Mouse (Mus musculus) liver, postnatal 0 days (tissue): ENCODE data around the gene Naa25. TPM values are rescaled to one million over a fixed set of nuclear protein-coding genes. Genes with fewer than 3 reads are reported as not detected.

Experiments
- ATAC-seq: fragments of 200-750 bp; cut with Nextera tagmentation; 2 replicates; pipeline ENCODE4 v1.8.0; 2017; ENCODE audit warnings: mild to moderate bottlenecking, moderate library complexity
- DNase-seq: peaks from one replicate; pipeline ENCODE4 v3.0.0-alpha.2; 2016
- H3K27ac ChIP-seq: fragments of 300-500 bp; sonication (generic); 2 replicates; pipeline ENCODE4 v1.5.1; 2014; ENCODE audit warnings: antibody characterized with exemption, moderate library complexity, mild to moderate bottlenecking, low read depth
- H3K27me3 ChIP-seq: fragments of 300-500 bp; sonication (generic); 2 replicates; pipeline ENCODE4 v1.6.1; 2014; ENCODE audit warnings: low read length, control low read depth, mixed read lengths; ENCODE audit not compliant: insufficient read depth
- H3K36me3 ChIP-seq: fragments of 300-500 bp; sonication (generic); replicated peaks from 2 replicates; pipeline ENCODE4 v1.6.1; 2014; ENCODE audit warnings: mild to moderate bottlenecking, control low read depth, low read length, moderate library complexity, mixed read lengths; ENCODE audit not compliant: insufficient read depth
- H3K4me1 ChIP-seq: fragments of 300-500 bp; sonication (generic); 2 replicates; pipeline ENCODE4 v1.6.1; 2014; ENCODE audit warnings: antibody characterized with exemption, mild to moderate bottlenecking, control low read depth; ENCODE audit not compliant: insufficient read depth
- H3K4me2 ChIP-seq: fragments of 300-500 bp; sonication (generic); 2 replicates; pipeline ENCODE4 v1.6.1; 2014; ENCODE audit warnings: low read depth, mild to moderate bottlenecking, low read length, moderate library complexity, mixed read lengths
- H3K4me3 ChIP-seq: fragments of 300-500 bp; sonication (generic); 2 replicates; pipeline ENCODE4 v1.5.1; 2014; ENCODE audit warnings: low read depth, low read length
- H3K9ac ChIP-seq: fragments of 300-500 bp; sonication (generic); replicated peaks from 2 replicates; pipeline ENCODE4 v1.6.1; 2014; ENCODE audit warnings: mild to moderate bottlenecking, moderate library complexity
- H3K9me3 ChIP-seq: fragments of 300-500 bp; sonication (generic); 2 replicates; pipeline ENCODE4 v1.6.1; 2016; ENCODE audit warnings: mild to moderate bottlenecking, control low read depth, low read length, mixed read lengths
- CTCF ChIP-seq: sonication (generic); IDR thresholded peaks from 2 replicates; pipeline ENCODE4 v1.5.1; 2016; ENCODE audit warnings: antibody characterized with exemption, low read depth
- EP300 ChIP-seq: IDR thresholded peaks from 2 replicates; pipeline ENCODE4 v1.6.1; 2016; ENCODE audit warnings: antibody characterized with exemption, low read depth, mild to moderate bottlenecking
- WGBS: fragments of 180-500 bp; shearing (Covaris S2); extraction: QIAGEN DNeasy Blood & Tissue Kit; methylation state at CpG from one replicate; pipeline ENCODE4 v1.1.7; 2014; ENCODE audit not compliant: insufficient replicate concordance; 5-methylcytosine and 5-hydroxymethylcytosine counted together
- polyA plus RNA-seq: library from polyadenylated mRNA; unstranded; fragments of >200 nt; fragmentation: Nextera tagmentation; extraction: Ambion mirVana; gene quantifications from 2 replicates; pipeline ENCODE4 v1.2.1, GENCODE M21; 2015

The Naa25 gene
- polyA plus RNA-seq, 1 experiment from 2014 or later, result 12.9 TPM

DNA sequence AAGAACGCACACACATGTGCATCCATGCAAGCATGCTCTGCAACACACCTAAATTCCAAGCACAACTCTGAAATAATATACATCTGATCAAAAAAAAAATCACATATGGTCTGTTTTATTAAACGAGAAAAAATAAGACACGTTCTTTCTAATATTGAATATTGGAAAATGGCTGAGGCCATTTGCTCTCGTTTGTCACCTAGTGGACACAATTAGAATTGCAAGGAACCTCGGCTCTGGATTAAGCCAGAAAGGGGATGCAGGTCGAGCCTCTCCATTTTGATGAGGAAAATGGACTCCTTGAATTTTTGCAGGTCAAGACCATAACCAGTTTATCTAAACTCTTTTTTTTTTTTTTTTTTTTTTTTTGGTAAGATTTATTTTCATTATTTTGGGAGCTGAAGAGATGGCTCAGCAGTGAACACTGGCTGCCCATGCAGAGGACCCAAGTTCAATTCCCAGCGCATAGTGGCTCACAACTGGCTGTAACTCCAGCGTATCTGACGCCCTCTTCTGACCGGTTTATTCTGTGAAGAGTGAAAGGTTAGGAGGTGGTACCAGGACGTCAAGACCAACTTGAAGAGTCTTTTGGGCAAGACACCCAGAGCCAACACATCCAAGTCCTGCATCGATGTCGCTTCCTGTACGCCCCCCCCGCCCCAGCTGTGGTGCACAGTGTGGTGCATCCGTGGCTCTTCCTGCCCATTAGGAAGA lies 4.9 kb upstream of the Naa25 start:
- H3K27ac ChIP-seq, result no peak overlapping the region
- H3K4me3 ChIP-seq, result no peak overlapping the region
- H3K4me2 ChIP-seq, result no peak overlapping the region
- peaks cover 8% of the 10 kb centered on the region for H3K4me1 ChIP-seq
- TF ChIP-seq EP300 (no peak), CTCF (peak; percentile 82)
- WGBS, result 53% methylated on average over 16 of the region's 16 CpGs
- no peak overlapping the region for H3K9ac ChIP-seq
- no peak for ATAC-seq
- no peaks in the 10 kb centered on the region for H3K36me3 ChIP-seq
- H3K9me3 ChIP-seq, result no peaks in the 10 kb centered on the region
- no peak for DNase-seq
- no peaks in the 10 kb centered on the region for H3K27me3 ChIP-seq

DNA sequence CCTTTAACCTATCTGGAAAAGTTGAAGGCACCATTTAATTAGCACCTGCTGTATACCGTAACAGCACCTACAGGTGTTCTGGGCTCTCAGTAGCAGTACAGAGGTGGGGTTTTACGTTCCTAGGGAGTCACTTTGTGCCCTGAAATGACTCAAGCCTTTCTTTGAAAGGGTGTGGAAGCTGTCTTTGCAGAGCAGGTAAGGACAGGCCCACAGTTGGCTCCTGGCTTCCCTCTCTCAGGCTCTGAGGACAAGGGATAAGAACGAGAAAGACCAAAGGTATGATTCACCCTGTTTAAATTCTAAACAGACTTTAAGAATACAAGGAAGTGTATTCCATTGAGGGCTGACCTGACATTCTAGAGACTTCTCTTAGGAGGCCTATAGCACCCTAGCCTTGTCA lies 4.3 kb upstream of the Naa25 start:
- H3K27me3 ChIP-seq, result no peaks in the 10 kb centered on the region
- TF ChIP-seq EP300, result no peak
- no peak for TF ChIP-seq CTCF
- no peak overlapping the region for H3K4me3 ChIP-seq
- H3K4me2 ChIP-seq, result no peak overlapping the region
- no peak for DNase-seq
- WGBS, result 72% methylated on average over 3 of the region's 3 CpGs
- H3K4me1 ChIP-seq, result peaks cover 8% of the 10 kb centered on the region
- ATAC-seq, result no peak
- H3K27ac ChIP-seq, result no peak overlapping the region
- no peak overlapping the region for H3K9ac ChIP-seq
- no peaks in the 10 kb centered on the region for H3K36me3 ChIP-seq
- no peaks in the 10 kb centered on the region for H3K9me3 ChIP-seq

DNA sequence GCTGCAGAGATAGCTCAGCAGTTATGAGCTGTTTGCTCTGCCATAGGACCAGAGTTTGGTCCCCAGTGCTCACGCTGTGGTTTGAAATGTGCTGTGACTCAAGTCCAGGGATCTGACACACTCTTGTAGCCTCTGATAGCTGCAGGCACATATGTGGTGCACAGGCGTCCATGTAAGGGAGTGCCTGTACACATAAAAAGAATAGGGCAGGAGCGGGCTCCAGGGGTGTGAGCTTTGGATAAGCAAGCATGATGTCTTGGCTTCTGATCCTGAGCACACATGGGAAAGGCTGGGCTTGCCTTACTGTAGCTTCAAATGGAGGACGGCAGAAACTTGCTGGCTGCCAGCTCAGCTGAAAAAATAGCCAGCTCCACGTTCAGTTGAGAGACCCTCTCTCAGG lies 2.1 kb upstream of the Naa25 start:
- Histone ChIP-seq H3K27ac (no peak overlapping the region), H3K9ac (no peak overlapping the region), H3K36me3 (no peaks in the 10 kb centered on the region), H3K27me3 (no peaks in the 10 kb centered on the region), H3K4me2 (no peak overlapping the region), H3K4me3 (no peak overlapping the region), H3K4me1 (peaks cover 22% of the 10 kb centered on the region), H3K9me3 (no peaks in the 10 kb centered on the region)
- DNase-seq (no peak), ATAC-seq (no peak)
- 74% methylated on average over 5 of the region's 5 CpGs for WGBS
- no peak for TF ChIP-seq CTCF

DNA sequence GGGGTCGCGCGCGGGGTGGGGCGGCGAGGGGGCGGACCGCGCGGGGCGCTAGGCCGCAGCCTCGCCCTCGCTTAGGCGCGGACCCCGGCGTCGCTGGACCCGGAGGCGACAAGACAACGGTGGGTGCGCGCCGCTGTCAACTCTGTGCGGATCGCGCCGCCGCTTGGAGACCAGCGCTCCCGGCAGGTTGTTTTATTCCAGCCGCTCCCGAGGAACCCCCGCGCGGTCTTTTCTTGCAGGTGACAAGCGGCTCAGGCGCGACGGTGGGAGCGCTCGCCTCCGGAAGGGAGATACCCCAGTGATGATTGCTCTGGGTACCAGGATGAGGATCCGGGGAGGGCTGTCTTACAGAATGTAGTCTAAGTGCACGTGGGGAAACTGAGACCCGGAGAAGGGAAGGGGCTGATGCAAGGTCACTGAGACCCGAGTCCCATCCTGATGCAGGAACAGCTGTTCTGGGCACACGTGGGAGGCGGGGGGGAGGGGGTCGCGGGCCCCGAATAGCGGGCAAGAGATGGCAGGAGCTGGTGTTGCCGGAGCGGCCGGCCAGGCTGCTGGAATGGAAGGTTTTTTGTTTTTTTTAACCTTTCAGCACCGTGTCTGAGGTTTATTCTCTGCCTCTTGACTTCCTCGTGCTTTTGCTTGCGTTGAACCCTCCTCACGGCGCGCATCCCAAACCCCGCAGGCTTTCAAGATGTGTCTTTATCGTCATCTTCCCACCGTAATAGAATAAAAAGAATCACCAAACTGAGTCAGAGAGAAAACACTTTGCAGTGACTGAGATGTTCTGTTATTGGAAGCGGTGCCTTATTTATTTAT lies 619 bp downstream of the Naa25 start:
- Histone ChIP-seq H3K4me1 (peaks cover 36% of the 10 kb centered on the region), H3K9ac (peak overlapping the region; percentile 91), H3K36me3 (no peaks in the 10 kb centered on the region; the same call in 1 of the 2 replicates), H3K27ac (peak overlapping the region; percentile 91), H3K4me2 (peak overlapping the region; percentile 99), H3K9me3 (no peaks in the 10 kb centered on the region), H3K4me3 (peak overlapping the region; percentile 97), H3K27me3 (no peaks in the 10 kb centered on the region)
- under 1% methylated on average over 64 of the region's 67 CpGs for WGBS
- no peak for TF ChIP-seq EP300
- TF ChIP-seq CTCF, result no peak
- DNase-seq (peak; percentile 57), ATAC-seq (peak; percentile 67)

DNA sequence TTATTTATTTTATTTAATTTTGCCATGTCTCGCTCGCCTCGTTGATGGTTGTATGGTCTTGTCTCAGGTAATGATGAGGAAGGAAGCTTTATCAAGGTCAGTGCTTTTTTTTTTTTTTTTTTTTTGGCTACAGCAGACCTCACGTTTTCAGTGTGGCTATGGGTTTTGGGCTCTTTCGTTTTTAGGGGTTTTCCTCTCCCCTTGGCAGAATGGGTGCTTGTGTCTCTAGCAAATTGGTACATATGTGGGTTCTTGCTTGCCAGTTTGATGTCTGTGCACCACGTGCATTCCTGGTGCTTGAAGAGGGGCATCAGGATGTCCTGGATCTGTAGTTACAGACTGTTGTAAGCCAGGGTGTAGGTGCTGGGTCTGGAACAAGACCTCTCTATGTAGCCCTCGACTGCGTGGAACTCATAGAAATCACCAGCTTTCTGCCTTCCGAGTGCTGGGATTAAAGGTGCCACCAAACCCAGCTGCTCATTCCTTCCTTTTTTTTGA lies 1.3 kb downstream of the Naa25 start:
- peak overlapping the region; percentile 91 for H3K9ac ChIP-seq
- H3K27me3 ChIP-seq, result no peaks in the 10 kb centered on the region
- H3K27ac ChIP-seq, result peak overlapping the region; percentile 91; the same call in 1 of the 2 replicates
- peak overlapping the region; percentile 99 for H3K4me2 ChIP-seq
- H3K36me3 ChIP-seq, result no peaks in the 10 kb centered on the region; the same call in 1 of the 2 replicates
- 36% methylated on average over 9 of the region's 9 CpGs for WGBS
- H3K4me1 ChIP-seq, result peaks cover 36% of the 10 kb centered on the region
- DNase-seq (no peak), ATAC-seq (no peak)
- no peaks in the 10 kb centered on the region for H3K9me3 ChIP-seq
- H3K4me3 ChIP-seq, result peak overlapping the region; percentile 97
- TF ChIP-seq CTCF (no peak), EP300 (no peak)

DNA sequence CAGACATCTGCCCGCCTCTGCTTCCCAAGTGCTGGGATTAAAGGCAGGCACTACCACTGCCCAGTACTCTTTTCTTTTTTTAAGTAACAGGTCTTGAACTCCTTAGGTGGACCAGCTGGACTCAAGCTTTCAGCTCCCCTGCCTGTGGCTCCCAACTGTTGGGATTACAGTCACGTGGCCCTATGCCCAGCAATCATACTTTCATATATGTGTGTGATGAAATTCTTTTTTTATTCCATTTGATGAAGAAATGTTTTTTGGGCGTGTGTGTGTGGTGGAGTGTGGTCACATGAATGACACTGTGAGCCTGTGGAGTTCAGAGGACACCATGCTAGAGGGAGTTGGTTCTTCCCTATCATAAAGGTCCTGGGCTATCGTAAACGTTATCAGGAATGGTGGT lies 1.8 kb downstream of the Naa25 start:
- Histone ChIP-seq H3K36me3 (no peaks in the 10 kb centered on the region; the same call in 1 of the 2 replicates), H3K4me3 (peak overlapping the region; percentile 97), H3K27me3 (no peaks in the 10 kb centered on the region), H3K9ac (peak overlapping the region; percentile 91), H3K4me1 (peaks cover 36% of the 10 kb centered on the region), H3K27ac (peak overlapping the region; percentile 91; the same call in 1 of the 2 replicates), H3K4me2 (peak overlapping the region; percentile 99), H3K9me3 (no peaks in the 10 kb centered on the region)
- TF ChIP-seq EP300 (no peak), CTCF (no peak)
- DNase-seq (no peak), ATAC-seq (no peak)
- WGBS, result 62% methylated on average over 5 of the region's 5 CpGs
